ENCODE assay signal across 8 mouse cellular contexts in the genomic region with DNA sequence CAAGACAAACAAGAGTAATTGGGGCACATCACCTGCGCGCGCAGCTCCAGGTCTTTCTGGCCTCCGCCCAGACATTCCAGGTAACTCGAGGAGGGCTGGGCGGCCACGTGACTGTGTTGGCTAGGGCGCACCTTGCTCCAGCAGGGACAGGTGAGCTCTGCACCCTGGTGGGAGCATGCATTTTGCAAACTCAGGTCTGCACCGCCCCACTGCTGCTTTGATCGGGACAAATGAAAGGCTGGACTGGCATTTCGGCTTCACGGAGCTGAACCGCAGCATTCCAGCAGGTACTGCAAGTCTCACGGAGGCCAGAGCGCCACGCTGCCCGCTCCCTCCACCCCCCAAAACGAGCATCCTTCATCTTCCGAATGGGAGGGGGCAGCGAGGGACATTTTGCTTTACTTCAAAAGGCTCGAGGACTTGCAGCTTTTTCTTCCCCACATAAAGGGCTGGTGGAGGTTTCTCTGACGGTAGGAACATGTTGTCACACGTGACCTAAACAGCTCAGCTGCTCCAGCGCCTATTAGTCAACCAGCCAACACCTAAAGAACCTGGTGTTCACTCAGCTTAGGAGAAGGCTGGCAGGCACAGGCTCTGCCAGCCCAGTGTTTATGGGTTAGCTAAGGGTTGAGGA. TPM values are rescaled to one million over a fixed set of nuclear protein-coding genes. Genes with fewer than 3 reads are reported as not detected.
DNase-seq lines count a peak whose midpoint lies in the region; ATAC-seq and TF ChIP-seq lines count a peak whose summit lies in the region.

A gene (minus strand): TSS at position 320 of the 634 bp plus-strand sequence.

- peak; percentile 69 for ATAC-seq in hindbrain, embryonic 11.5 days (ENCODE audit: low FRiP score)
- peak; percentile 89 for ATAC-seq in lung, embryonic 14.5 days (ENCODE audit: insufficient read depth)
- ATAC-seq in neural tube, embryonic 15.5 days (ENCODE audit: low FRiP score): peak; percentile 87

- TF ChIP-seq CTCF in lung, embryonic 14.5 days (IDR thresholded peaks at IDR 0.05; ENCODE audit: low read depth): peak; percentile 59

- peak within 1 kb of the TSS; percentile 59 for H3K4me2 ChIP-seq in hindbrain, embryonic 11.5 days (replicated peaks; ENCODE audit: low read depth, low read length)
- H3K4me2 ChIP-seq in lung, embryonic 14.5 days: peak within 1 kb of the TSS; percentile 53
- peak within 1 kb of the TSS; percentile 78 for H3K4me2 ChIP-seq in neural tube, embryonic 15.5 days

- peak within 1 kb of the TSS; percentile 34 for H3K4me3 ChIP-seq in hindbrain, embryonic 11.5 days (ENCODE audit: low read depth, low read length)
- H3K4me3 ChIP-seq in lung, embryonic 14.5 days (ENCODE audit: low read depth, low read length): peak within 1 kb of the TSS; percentile 26
- H3K4me3 ChIP-seq in neural tube, embryonic 15.5 days (replicated peaks): peak within 1 kb of the TSS; percentile 50

- no peak within 1 kb of the TSS for H3K27ac ChIP-seq in hindbrain, embryonic 11.5 days (ENCODE audit: low read depth, low read length)
- H3K27ac ChIP-seq in lung, embryonic 14.5 days (ENCODE audit: low read depth): peak within 1 kb of the TSS; percentile 95
- H3K27ac ChIP-seq in neural tube, embryonic 15.5 days (replicated peaks): peak within 1 kb of the TSS; percentile 68

- H3K4me1 ChIP-seq in hindbrain, embryonic 11.5 days (replicated peaks; ENCODE audit: control insufficient read depth, insufficient read depth, low read length): peaks cover 9% of the 10 kb centered on the region; the same call in 1 of the 2 replicates
- H3K4me1 ChIP-seq in lung, embryonic 14.5 days (ENCODE audit: insufficient read depth): peaks cover 21% of the 10 kb centered on the region; the same call in 1 of the 2 replicates
- peaks cover 23% of the 10 kb centered on the region for H3K4me1 ChIP-seq in neural tube, embryonic 15.5 days

- WGBS in hindbrain, embryonic 11.5 days: 2% methylated on average over 24 of the region's 24 CpGs
- WGBS in lung, embryonic 14.5 days: 2% methylated on average over 24 of the region's 24 CpGs
- WGBS in neural tube, embryonic 15.5 days: 3% methylated on average over 24 of the region's 24 CpGs

- peaks cover 12% of the 10 kb centered on the region for H3K27me3 ChIP-seq in hindbrain, embryonic 11.5 days (ENCODE audit: control insufficient read depth, insufficient read depth, low read length)
- peaks cover 28% of the 10 kb centered on the region for H3K27me3 ChIP-seq in lung, embryonic 14.5 days (ENCODE audit: insufficient read depth, low read length)
- no peaks in the 10 kb centered on the region; the same call in 1 of the 2 replicates for H3K27me3 ChIP-seq in neural tube, embryonic 15.5 days (replicated peaks)

- DNase-seq in adrenal gland, postnatal 14 days: peak; percentile 21
- no peak for DNase-seq in adrenal gland, postnatal 10 days
- DNase-seq in embryo, embryonic 11 days: peak; percentile 69
- DNase-seq in hindbrain, embryonic 11.5 days (ENCODE audit: low spot score): peak; percentile 56
- peak; percentile 66 for DNase-seq in layer of hippocampus, adult 9-11 months
- peak; percentile 86 for DNase-seq in lung, embryonic 14.5 days
- peak; percentile 75 for DNase-seq in thymus, postnatal 25 days

- H3K9ac ChIP-seq in hindbrain, embryonic 11.5 days (ENCODE audit: low read depth, low read length): peak within 1 kb of the TSS; percentile 49; the same call in 1 of the 2 replicates
- H3K9ac ChIP-seq in lung, embryonic 14.5 days: peak within 1 kb of the TSS; percentile 48
- H3K9ac ChIP-seq in neural tube, embryonic 15.5 days (replicated peaks): peak within 1 kb of the TSS; percentile 56

- H3K9me3 ChIP-seq in hindbrain, embryonic 11.5 days (ENCODE audit: control insufficient read depth, low read length): no peaks in the 10 kb centered on the region
- no peaks in the 10 kb centered on the region for H3K9me3 ChIP-seq in lung, embryonic 14.5 days (ENCODE audit: low read depth, low read length)
- H3K9me3 ChIP-seq in neural tube, embryonic 15.5 days (replicated peaks): no peaks in the 10 kb centered on the region

- no peaks in the 10 kb centered on the region for H3K36me3 ChIP-seq in hindbrain, embryonic 11.5 days (ENCODE audit: control insufficient read depth, insufficient read depth, low read length)
- no peaks in the 10 kb centered on the region for H3K36me3 ChIP-seq in lung, embryonic 14.5 days (ENCODE audit: insufficient read depth)
- H3K36me3 ChIP-seq in neural tube, embryonic 15.5 days: no peaks in the 10 kb centered on the region

RNA-seq across cellular contexts. Expression of the gene that starts here (rescaled TPM):
- 0.26 TPM in 1 of 2 replicates, not detected in the other for total RNA-seq in adrenal gland, postnatal 14 days (2021)
- 1 to 10 TPM in 1 of 2 experiments, under 1 TPM in 1; 0.39 to 1.1 TPM for total RNA-seq in adrenal gland, postnatal 10 days (2021)
- 2.9 and 3.0 TPM in 2 replicates for polyA plus RNA-seq in hindbrain, embryonic 11.5 days (2014; fragmentation: Nextera tagmentation; extraction: Ambion mirVana)
- polyA plus RNA-seq in lung, embryonic 14.5 days (2014; fragmentation: Nextera tagmentation; extraction: Ambion mirVana): 6.6 and 6.7 TPM in 2 replicates
- 9.2 and 15.2 TPM in 2 replicates for polyA plus RNA-seq in neural tube, embryonic 15.5 days (2015; fragmentation: Nextera tagmentation; extraction: Ambion mirVana)

Comparison
In these comparisons a context has a peak if more than half of its experiments do, and no peak if none do; other contexts are left out.
1. Peak in DNase-seq in adrenal gland, postnatal 14 days; RNA of the gene not detected or under 1 TPM.